Mouse (Mus musculus): ENCODE results near the gene Aga. TPM values are rescaled to one million over a fixed set of nuclear protein-coding genes. Genes with fewer than 3 reads are reported as not detected.

Aga gene
- polyA plus RNA-seq, 1 experiment from 2014 or later: 42.3 TPM

- no peaks in the 10 kb centered on the region for H3K9me3 ChIP-seq (ENCODE audit: low read length)
- ATAC-seq (no peak), DNase-seq (ENCODE audit: low spot score) (no peak)
- no peaks in the 10 kb centered on the region for H3K4me1 ChIP-seq (ENCODE audit: insufficient read depth, low read depth, low read length)
- H3K9ac ChIP-seq (replicated peaks; ENCODE audit: low read depth): no peak overlapping the region
- no peak overlapping the region for H3K4me2 ChIP-seq (replicated peaks; ENCODE audit: low read depth, low read length)
- no peak overlapping the region for H3K4me3 ChIP-seq (ENCODE audit: low read depth, low read length)
- no peak for TF ChIP-seq EP300 (IDR thresholded peaks at IDR 0.05)
- no peak for TF ChIP-seq CTCF (IDR thresholded peaks at IDR 0.05)
- H3K36me3 ChIP-seq (ENCODE audit: insufficient read depth, low read length): no peaks in the 10 kb centered on the region
- H3K27me3 ChIP-seq (replicated peaks; ENCODE audit: insufficient read depth, low read length): no peaks in the 10 kb centered on the region
- no peak overlapping the region for H3K27ac ChIP-seq (ENCODE audit: low read length)
- WGBS: 63% methylated on average over 10 of the region's 10 CpGs
Measured at GRCm38 (mm10) chr8:53562441-53563040, 51.0 kb downstream of the Aga start.

DNA sequence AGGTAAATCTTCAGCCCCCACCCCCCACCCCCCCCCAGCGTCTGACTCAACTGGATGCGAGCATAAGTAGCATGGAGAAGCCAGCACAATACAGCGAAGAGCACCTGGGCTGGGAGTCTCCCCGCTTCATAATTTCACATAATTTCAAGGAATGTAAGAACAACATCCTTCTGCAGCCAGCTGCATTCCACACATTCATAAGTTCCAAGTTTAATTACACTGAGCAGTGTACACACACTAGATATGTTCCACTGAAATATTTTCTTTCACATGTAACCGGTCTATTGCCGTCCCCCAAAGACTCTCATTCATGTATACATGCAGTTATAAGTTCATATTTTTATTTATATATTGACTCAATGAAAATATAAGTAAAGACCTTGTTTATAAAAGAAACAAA lies 54.7 kb downstream of the Aga start:
- no peaks in the 10 kb centered on the region for H3K36me3 ChIP-seq (ENCODE audit: insufficient read depth, low read length)
- no peak overlapping the region for H3K4me3 ChIP-seq (ENCODE audit: low read depth, low read length)
- H3K27ac ChIP-seq (ENCODE audit: low read length): no peak overlapping the region
- peak; percentile 78 for ATAC-seq
- no peaks in the 10 kb centered on the region for H3K9me3 ChIP-seq (ENCODE audit: low read length)
- no peak overlapping the region for H3K9ac ChIP-seq (replicated peaks; ENCODE audit: low read depth)
- WGBS: 48% methylated on average over 6 of the region's 6 CpGs
- no peaks in the 10 kb centered on the region for H3K4me1 ChIP-seq (ENCODE audit: insufficient read depth, low read depth, low read length)
- no peak for TF ChIP-seq CTCF (IDR thresholded peaks at IDR 0.05)
- peak; percentile 85 for TF ChIP-seq EP300 (IDR thresholded peaks at IDR 0.05)
- no peaks in the 10 kb centered on the region for H3K27me3 ChIP-seq (replicated peaks; ENCODE audit: insufficient read depth, low read length)
- H3K4me2 ChIP-seq (replicated peaks; ENCODE audit: low read depth, low read length): no peak overlapping the region
- peak; percentile 32 for DNase-seq (ENCODE audit: low spot score)

Other genes with a start within 250 kb of the Aga start
- gene Neil3, start 127.3 kb downstream of the Aga start, polyA plus RNA-seq (2015; fragmentation: Nextera tagmentation; extraction: Ambion mirVana): 2.5 and 3.1 TPM in 2 replicates

All from lung, postnatal 0 days (tissue).